Mouse (Mus musculus) cortical plate, adult 2 months (tissue): Measurements from ENCODE around the gene Ifi47. TPM values are rescaled to one million over a fixed set of nuclear protein-coding genes. Genes with fewer than 3 reads are reported as not detected.
"Not testable (repeated sequence)": the region's sequence is repeated elsewhere in the genome, so short reads cannot be mapped to it uniquely, and the experiment has no call there.

Experiments used
- H3K27ac ChIP-seq: fragments of 200-500 bp; 2 replicates; pipeline ENCODE4 v1.5.1; 2012; ENCODE audit warnings: low read length, control low read depth, inconsistent platforms; ENCODE audit not compliant: insufficient read depth
- H3K4me1 ChIP-seq: fragments of 200-500 bp; 2 replicates; pipeline ENCODE4 v1.6.1; 2011; ENCODE audit warnings: low read length; ENCODE audit not compliant: control insufficient read depth, insufficient read depth
- H3K4me3 ChIP-seq: fragments of 200-500 bp; 2 replicates; pipeline ENCODE4 v1.5.1; 2011; ENCODE audit warnings: mild to moderate bottlenecking, low read length, control low read depth; ENCODE audit not compliant: insufficient read depth
- CTCF ChIP-seq: fragments of 200-500 bp; IDR thresholded peaks from 2 replicates; pipeline ENCODE4 v1.5.1; 2011; ENCODE audit warnings: mild to moderate bottlenecking, control low read depth, low read length; ENCODE audit not compliant: insufficient read depth; ENCODE audit errors: extremely low read depth
- POLR2A ChIP-seq: fragments of 200-500 bp; IDR thresholded peaks from 2 replicates; pipeline ENCODE4 v1.6.1; 2011; ENCODE audit warnings: mild to moderate bottlenecking, low read length, control low read depth; ENCODE audit not compliant: insufficient read depth; ENCODE audit errors: extremely low read depth
- polyA plus RNA-seq: library from polyadenylated mRNA; depleted of rRNA; stranded (reverse); fragments of >200 nt; gene quantifications from 2 replicates; pipeline ENCODE4 v1.2.3, GENCODE M21; 2012; rRNA removed

Ifi47 gene
- 1.6 and 2.3 TPM in 2 replicates for polyA plus RNA-seq

DNA sequence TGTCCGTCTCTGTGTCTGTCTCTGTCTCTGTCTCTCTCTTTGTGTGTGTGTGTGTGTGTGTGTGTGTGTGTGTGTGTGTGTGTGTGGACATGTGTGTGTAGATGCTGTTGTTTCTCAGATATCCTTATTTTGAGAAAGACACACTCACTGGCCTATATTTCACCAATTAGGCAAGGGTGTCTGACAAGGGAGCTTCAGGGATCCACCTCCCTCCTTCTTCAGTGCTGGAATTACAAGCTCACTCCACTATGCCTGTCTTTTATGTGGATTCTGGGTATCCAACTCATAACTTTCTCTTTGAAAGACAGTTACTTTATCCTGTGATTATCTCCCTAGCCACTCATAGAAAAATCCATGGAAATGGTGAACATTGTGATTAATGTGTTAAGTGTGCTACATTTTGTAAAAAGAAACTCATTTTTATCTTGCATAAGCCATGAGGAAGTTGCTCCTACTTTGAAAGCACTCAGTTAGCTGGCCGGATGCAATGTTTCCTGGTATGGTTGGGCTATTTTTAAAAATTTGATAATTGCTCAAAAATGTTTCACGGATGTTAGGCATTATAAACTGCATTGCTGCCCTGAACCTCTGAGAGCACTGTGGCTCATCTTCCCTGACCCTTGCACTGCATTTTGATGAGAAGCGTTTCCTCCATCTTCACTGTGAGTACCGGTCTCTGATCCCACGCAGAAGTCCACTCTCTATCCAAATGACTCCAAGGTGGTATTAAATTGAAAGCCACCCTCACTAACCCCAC, at the start of gene Ifi47:
Gene Ifi47, plus strand, starts transcription at position 587 of the 757 bp plus-strand sequence.
- peak within 1 kb of the TSS; percentile 71 for H3K27ac ChIP-seq
- H3K4me3 ChIP-seq, result not testable (repeated sequence)

GRCm38 (mm10) chr11:49050064-49050463, 26.3 kb upstream of the Ifi47 start:
- H3K4me3 ChIP-seq, H3K27ac ChIP-seq, H3K4me1 ChIP-seq: not testable (repeated sequence)

More for the DNA sequence above, at the start of gene Ifi47:
- H3K4me1 ChIP-seq, result not testable (repeated sequence)

DNA sequence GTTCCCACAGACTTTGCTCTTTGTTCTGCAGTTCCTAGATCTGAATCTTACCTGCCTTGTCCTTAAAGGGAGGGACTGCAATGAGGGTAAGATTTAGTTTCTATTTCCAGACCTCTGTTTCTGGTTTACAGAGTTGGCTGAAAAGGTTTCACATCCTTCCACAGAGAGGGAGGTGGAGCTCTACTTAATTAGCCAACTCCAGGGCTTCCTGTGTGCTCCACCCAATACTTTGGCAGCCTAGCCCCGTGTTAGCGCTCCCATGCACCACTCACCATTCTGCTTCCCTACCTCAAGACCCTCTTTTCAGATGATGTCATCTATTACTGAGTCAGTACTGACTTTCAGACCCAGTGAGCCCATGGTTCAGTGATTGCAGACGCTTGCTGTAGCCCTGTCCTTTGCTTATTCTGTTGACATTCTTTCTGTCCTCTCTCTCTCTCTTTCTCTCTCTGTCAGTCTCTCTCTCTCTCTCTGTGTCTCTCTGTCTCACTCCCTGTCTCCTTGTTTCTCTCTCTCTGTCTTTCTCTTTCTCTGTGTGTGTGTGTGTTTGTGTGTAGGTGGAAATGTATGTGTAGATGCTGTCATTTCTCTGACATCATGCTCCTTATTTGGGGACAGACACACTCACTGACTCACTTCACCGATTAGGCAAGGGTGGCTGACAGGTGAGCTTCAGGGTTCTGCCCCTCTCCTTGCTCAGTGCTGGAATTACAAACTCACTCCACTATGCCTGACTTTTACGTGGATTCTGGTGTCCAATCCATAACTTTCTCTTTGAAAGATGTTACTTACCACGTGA, 25.1 kb upstream of the Ifi47 start, which contains the start of gene 9930111J21Rik2:
Gene 9930111J21Rik2, minus strand, starts transcription at position 150 of the 799 bp plus-strand sequence.
- not testable (repeated sequence) for H3K4me3 ChIP-seq, H3K4me1 ChIP-seq, H3K27ac ChIP-seq

- not testable (repeated sequence) for H3K27ac ChIP-seq, H3K4me3 ChIP-seq, H3K4me1 ChIP-seq
Measured at GRCm38 (mm10) chr11:49051894-49052293, 24.5 kb upstream of the Ifi47 start.

GRCm38 (mm10) chr11:49060061-49060460, 16.3 kb upstream of the Ifi47 start:
- H3K4me1 ChIP-seq, H3K4me3 ChIP-seq: not testable (repeated sequence)

DNA sequence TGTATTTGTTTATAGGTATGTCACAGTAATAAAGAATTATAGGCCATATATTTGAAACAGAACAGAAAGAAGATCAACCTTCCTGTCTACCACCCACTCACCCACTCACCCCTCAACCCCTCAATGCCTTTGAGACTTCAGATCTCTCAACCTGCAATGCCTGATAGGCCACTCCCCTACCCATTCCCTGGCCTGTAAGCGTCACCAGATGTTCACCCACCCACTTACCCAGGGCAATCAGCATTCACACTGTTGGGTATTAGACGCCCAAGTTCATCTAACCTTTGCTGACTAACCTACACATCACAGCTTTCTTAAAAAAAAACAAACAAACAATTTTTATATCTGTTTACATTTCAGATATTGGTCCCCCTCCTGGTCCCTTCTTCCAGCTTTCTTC, 14.5 kb upstream of the Ifi47 start:
- H3K4me3 ChIP-seq, H3K4me1 ChIP-seq, H3K27ac ChIP-seq: not testable (repeated sequence)

More at GRCm38 (mm10) chr11:49060061-49060460, 16.3 kb upstream of the Ifi47 start:
- not testable (repeated sequence) for H3K27ac ChIP-seq

DNA sequence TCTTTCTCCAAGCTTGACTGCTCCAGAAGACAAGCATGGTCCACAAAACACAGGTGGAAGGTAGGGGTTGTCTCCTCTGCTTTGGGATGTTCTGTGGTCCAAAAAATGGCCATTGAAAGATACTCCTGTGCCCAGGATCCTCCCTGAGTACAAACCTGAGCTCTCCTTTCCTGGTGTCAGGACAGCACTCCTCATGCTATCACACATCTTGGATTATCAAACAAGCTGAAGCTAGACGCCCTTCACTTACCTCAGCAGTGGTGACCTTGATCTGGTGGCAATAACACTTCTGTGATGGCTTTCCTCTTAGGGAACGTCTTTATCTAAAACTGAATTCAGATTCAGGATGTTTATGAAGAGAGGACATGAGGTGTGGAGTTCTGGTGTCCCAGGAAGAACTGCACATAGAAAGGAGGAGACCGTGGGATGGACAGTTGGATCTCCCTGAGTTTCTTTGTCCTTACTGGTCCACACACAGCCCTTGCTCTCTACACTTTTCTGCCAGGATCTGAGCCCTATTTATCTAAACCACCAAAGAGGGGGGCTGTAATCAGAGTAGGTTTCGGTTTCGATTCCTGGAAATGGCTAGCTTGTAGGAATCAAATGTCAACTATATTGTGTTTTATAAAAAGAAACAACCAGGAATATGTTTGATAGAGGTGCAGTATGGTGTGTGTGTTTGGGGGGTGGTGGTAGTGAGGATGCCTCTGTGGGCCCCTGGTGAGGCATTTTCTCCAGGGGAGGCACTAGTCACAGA, 12.5 kb upstream of the Ifi47 start, which contains the start of gene Tgtp2:
Gene Tgtp2, minus strand, starts transcription at position 494 of the 757 bp plus-strand sequence.
- not testable (repeated sequence) for H3K4me1 ChIP-seq

GRCm38 (mm10) chr11:49068358-49068757, 8.0 kb upstream of the Ifi47 start:
- no peak for TF ChIP-seq POLR2A
- no peak for TF ChIP-seq CTCF
- Histone ChIP-seq H3K27ac (no peak overlapping the region), H3K4me3 (no peak overlapping the region), H3K4me1 (no peaks in the 10 kb centered on the region)

More for the DNA sequence above, 12.5 kb upstream of the Ifi47 start, which contains the start of gene Tgtp2:
- not testable (repeated sequence) for H3K4me3 ChIP-seq, H3K27ac ChIP-seq

- Histone ChIP-seq H3K4me3 (no peak overlapping the region), H3K27ac (no peak overlapping the region; the same call in 1 of the 2 replicates), H3K4me1 (no peaks in the 10 kb centered on the region)
- TF ChIP-seq CTCF (no peak), POLR2A (no peak)
Measured at GRCm38 (mm10) chr11:49077012-49077411, 625 bp downstream of the Ifi47 start.

DNA sequence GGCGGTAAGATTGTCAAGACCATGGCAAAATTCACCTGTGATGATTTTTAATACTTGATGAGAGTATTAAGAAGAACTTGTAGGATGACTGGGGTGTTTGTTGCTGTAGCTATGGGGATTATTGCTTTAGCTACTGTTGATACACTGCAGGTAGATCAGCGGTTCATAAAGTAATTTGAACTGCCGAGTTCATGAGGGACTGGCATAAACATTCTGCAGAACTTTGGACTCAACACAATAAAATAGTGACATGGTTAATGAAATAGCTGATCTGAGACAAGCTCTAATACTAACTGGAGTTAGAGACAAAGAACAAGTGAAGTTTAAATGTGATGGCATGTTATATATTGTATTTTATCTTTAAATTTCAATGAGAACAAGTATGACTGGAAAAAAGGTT, 2.3 kb downstream of the Ifi47 start:
- H3K27ac ChIP-seq, result no peak overlapping the region
- H3K4me3 ChIP-seq, result no peak overlapping the region
- TF ChIP-seq CTCF, result no peak
- no peak for TF ChIP-seq POLR2A
- H3K4me1 ChIP-seq, result no peaks in the 10 kb centered on the region; the same call in 1 of the 2 replicates
